Mouse (Mus musculus) hindbrain, postnatal 0 days (tissue): Measurements from ENCODE around the gene Arhgap25. TPM values are rescaled to one million over a fixed set of nuclear protein-coding genes. Genes with fewer than 3 reads are reported as not detected.

ENCODE experiments used
- ATAC-seq: fragments of 200-750 bp; cut with Nextera tagmentation; 2 replicates; pipeline ENCODE4 v1.8.0; 2017; ENCODE audit warnings: mild to moderate bottlenecking, moderate TSS enrichment, moderate library complexity
- DNase-seq: peaks from one replicate; pipeline ENCODE4 v3.0.0-alpha.2; 2015; ENCODE audit warnings: low spot score
- H3K27ac ChIP-seq: fragments of 300-500 bp; sonication (generic); 2 replicates; pipeline ENCODE4 v1.5.1; 2014; ENCODE audit warnings: mild to moderate bottlenecking
- H3K27me3 ChIP-seq: fragments of 300-500 bp; sonication (generic); 2 replicates; pipeline ENCODE4 v1.6.1; 2014; ENCODE audit warnings: low read length, mixed read lengths; ENCODE audit not compliant: insufficient read depth
- H3K36me3 ChIP-seq: fragments of 300-500 bp; sonication (generic); 2 replicates; pipeline ENCODE4 v1.6.1; 2014; ENCODE audit warnings: low read length, mixed read lengths; ENCODE audit not compliant: insufficient read depth
- H3K4me1 ChIP-seq: fragments of 300-500 bp; sonication (generic); 2 replicates; pipeline ENCODE4 v1.6.1; 2014; ENCODE audit warnings: antibody characterized with exemption, low read length, mixed read lengths; ENCODE audit not compliant: insufficient read depth
- H3K4me2 ChIP-seq: fragments of 300-500 bp; sonication (generic); 2 replicates; pipeline ENCODE4 v1.6.1; 2014; ENCODE audit warnings: low read depth, mild to moderate bottlenecking, low read length, moderate library complexity, mixed read lengths
- H3K4me3 ChIP-seq: fragments of 300-500 bp; sonication (generic); 2 replicates; pipeline ENCODE4 v1.5.1; 2014; ENCODE audit warnings: low read length
- H3K9ac ChIP-seq: fragments of 300-500 bp; sonication (generic); replicated peaks from 2 replicates; pipeline ENCODE4 v1.6.1; 2014; ENCODE audit warnings: mild to moderate bottlenecking, low read length, moderate library complexity, mixed read lengths
- H3K9me3 ChIP-seq: fragments of 300-500 bp; sonication (generic); 2 replicates; pipeline ENCODE4 v1.6.1; 2016; ENCODE audit warnings: low read length, mixed read lengths
- CTCF ChIP-seq: IDR thresholded peaks from 2 replicates; pipeline ENCODE4 v1.5.1; 2016; ENCODE audit warnings: antibody characterized with exemption, control low read depth, low read depth
- WGBS: fragments of 180-500 bp; shearing (Covaris S2); extraction: QIAGEN DNeasy Blood & Tissue Kit; methylation state at CpG from one replicate; pipeline ENCODE4 v1.1.7; 2014; 5-methylcytosine and 5-hydroxymethylcytosine counted together
- polyA plus RNA-seq: library from polyadenylated mRNA; unstranded; fragments of >200 nt; fragmentation: Nextera tagmentation; extraction: Ambion mirVana; gene quantifications from 2 replicates; pipeline ENCODE4 v1.2.1, GENCODE M21; 2015
- total RNA-seq: library from RNA; depleted of rRNA; stranded (reverse); fragments of >200 nt; gene quantifications from 2 replicates; pipeline ENCODE4 v1.2.3, GENCODE M21; 2014

Gene Arhgap25
- total and polyA plus RNA-seq, 2 experiments from 2014 or later = 1.3 to 1.9 TPM

- no peaks in the 10 kb centered on the region for H3K27me3 ChIP-seq
- H3K4me2 ChIP-seq = no peak overlapping the region
- TF ChIP-seq CTCF = no peak
- DNase-seq = no peak
- 67% methylated on average over 7 of the region's 7 CpGs for WGBS
- no peaks in the 10 kb centered on the region for H3K9me3 ChIP-seq
- no peak overlapping the region for H3K27ac ChIP-seq
- no peaks in the 10 kb centered on the region for H3K4me1 ChIP-seq
- no peaks in the 10 kb centered on the region for H3K36me3 ChIP-seq
- H3K4me3 ChIP-seq = no peak overlapping the region
- ATAC-seq = no peak
- no peak overlapping the region for H3K9ac ChIP-seq
These were observed 28.2 kb downstream of the Arhgap25 start for GRCm38 (mm10) chr6:87504875-87505274.

GRCm38 (mm10) chr6:87503976-87504375, 29.1 kb downstream of the Arhgap25 start:
- WGBS = 66% methylated on average over 5 of the region's 5 CpGs
- TF ChIP-seq CTCF = no peak
- Histone ChIP-seq H3K27me3 (no peaks in the 10 kb centered on the region), H3K9me3 (no peaks in the 10 kb centered on the region), H3K36me3 (no peaks in the 10 kb centered on the region), H3K27ac (no peak overlapping the region), H3K9ac (no peak overlapping the region), H3K4me2 (no peak overlapping the region), H3K4me1 (no peaks in the 10 kb centered on the region), H3K4me3 (no peak overlapping the region)
- ATAC-seq = no peak
- DNase-seq = no peak

GRCm38 (mm10) chr6:87503536-87503935, 29.5 kb downstream of the Arhgap25 start:
- Histone ChIP-seq H3K9ac (no peak overlapping the region), H3K27me3 (no peaks in the 10 kb centered on the region), H3K9me3 (no peaks in the 10 kb centered on the region), H3K36me3 (no peaks in the 10 kb centered on the region), H3K27ac (no peak overlapping the region), H3K4me1 (no peaks in the 10 kb centered on the region), H3K4me3 (no peak overlapping the region), H3K4me2 (no peak overlapping the region)
- WGBS = 91% methylated on average over 1 of the region's 1 CpGs
- no peak for ATAC-seq
- DNase-seq = no peak
- no peak for TF ChIP-seq CTCF

GRCm38 (mm10) chr6:87502831-87503286, 30.2 kb downstream of the Arhgap25 start:
- H3K4me3 ChIP-seq = no peak overlapping the region
- ATAC-seq = no peak
- H3K9ac ChIP-seq = no peak overlapping the region

GRCm38 (mm10) chr6:87502411-87502810, 30.6 kb downstream of the Arhgap25 start:
- Histone ChIP-seq H3K9ac (no peak overlapping the region), H3K4me1 (no peaks in the 10 kb centered on the region), H3K9me3 (no peaks in the 10 kb centered on the region), H3K4me3 (no peak overlapping the region), H3K27ac (no peak overlapping the region), H3K36me3 (no peaks in the 10 kb centered on the region), H3K4me2 (no peak overlapping the region), H3K27me3 (no peaks in the 10 kb centered on the region)
- ATAC-seq (no peak), DNase-seq (no peak)
- WGBS = 54% methylated on average over 6 of the region's 6 CpGs
- no peak for TF ChIP-seq CTCF

More at GRCm38 (mm10) chr6:87502831-87503286, 30.2 kb downstream of the Arhgap25 start:
- no peaks in the 10 kb centered on the region for H3K4me1 ChIP-seq
- TF ChIP-seq CTCF = no peak
- 78% methylated on average over 10 of the region's 10 CpGs for WGBS
- DNase-seq = no peak
- no peaks in the 10 kb centered on the region for H3K9me3 ChIP-seq
- no peaks in the 10 kb centered on the region for H3K27me3 ChIP-seq
- H3K4me2 ChIP-seq = no peak overlapping the region
- no peak overlapping the region for H3K27ac ChIP-seq
- H3K36me3 ChIP-seq = no peaks in the 10 kb centered on the region

GRCm38 (mm10) chr6:87500696-87501095, 32.4 kb downstream of the Arhgap25 start:
- Histone ChIP-seq H3K4me2 (no peak overlapping the region), H3K9ac (no peak overlapping the region), H3K27ac (no peak overlapping the region), H3K4me1 (no peaks in the 10 kb centered on the region), H3K9me3 (no peaks in the 10 kb centered on the region), H3K27me3 (no peaks in the 10 kb centered on the region), H3K4me3 (no peak overlapping the region), H3K36me3 (no peaks in the 10 kb centered on the region)
- ATAC-seq (no peak), DNase-seq (no peak)
- no peak for TF ChIP-seq CTCF
- WGBS = 88% methylated on average over 7 of the region's 7 CpGs

GRCm38 (mm10) chr6:87499791-87500190, 33.3 kb downstream of the Arhgap25 start:
- no peaks in the 10 kb centered on the region for H3K36me3 ChIP-seq
- H3K4me1 ChIP-seq = no peaks in the 10 kb centered on the region
- no peaks in the 10 kb centered on the region for H3K27me3 ChIP-seq
- no peak overlapping the region for H3K27ac ChIP-seq
- no peak overlapping the region for H3K4me3 ChIP-seq
- H3K9ac ChIP-seq = no peak overlapping the region
- 68% methylated on average over 6 of the region's 6 CpGs for WGBS
- DNase-seq (no peak), ATAC-seq (no peak)
- H3K9me3 ChIP-seq = no peaks in the 10 kb centered on the region
- no peak overlapping the region for H3K4me2 ChIP-seq
- TF ChIP-seq CTCF = no peak
